Mouse (Mus musculus) heart, postnatal 36 days (tissue): ENCODE data around the gene Nmbr. TPM values are rescaled to one million over a fixed set of nuclear protein-coding genes. Genes with fewer than 3 reads are reported as not detected.

Source experiments
- DNase-seq, 2 experiments: peaks; one replicate each; pipeline ENCODE4 v3.0.0; 2021 to 2022
- intact Hi-C: fragments of 180-260 bp; cut with DNase I; formaldehyde crosslinking; loops from one replicate; pipeline ENCODE4 v1.15.1; 2025
- total RNA-seq, 2 experiments: library from RNA; stranded (reverse); gene quantifications; 2 replicates each; pipeline ENCODE4 v1.2.3; 2021

The Nmbr gene
- total RNA-seq = not detected

DNA sequence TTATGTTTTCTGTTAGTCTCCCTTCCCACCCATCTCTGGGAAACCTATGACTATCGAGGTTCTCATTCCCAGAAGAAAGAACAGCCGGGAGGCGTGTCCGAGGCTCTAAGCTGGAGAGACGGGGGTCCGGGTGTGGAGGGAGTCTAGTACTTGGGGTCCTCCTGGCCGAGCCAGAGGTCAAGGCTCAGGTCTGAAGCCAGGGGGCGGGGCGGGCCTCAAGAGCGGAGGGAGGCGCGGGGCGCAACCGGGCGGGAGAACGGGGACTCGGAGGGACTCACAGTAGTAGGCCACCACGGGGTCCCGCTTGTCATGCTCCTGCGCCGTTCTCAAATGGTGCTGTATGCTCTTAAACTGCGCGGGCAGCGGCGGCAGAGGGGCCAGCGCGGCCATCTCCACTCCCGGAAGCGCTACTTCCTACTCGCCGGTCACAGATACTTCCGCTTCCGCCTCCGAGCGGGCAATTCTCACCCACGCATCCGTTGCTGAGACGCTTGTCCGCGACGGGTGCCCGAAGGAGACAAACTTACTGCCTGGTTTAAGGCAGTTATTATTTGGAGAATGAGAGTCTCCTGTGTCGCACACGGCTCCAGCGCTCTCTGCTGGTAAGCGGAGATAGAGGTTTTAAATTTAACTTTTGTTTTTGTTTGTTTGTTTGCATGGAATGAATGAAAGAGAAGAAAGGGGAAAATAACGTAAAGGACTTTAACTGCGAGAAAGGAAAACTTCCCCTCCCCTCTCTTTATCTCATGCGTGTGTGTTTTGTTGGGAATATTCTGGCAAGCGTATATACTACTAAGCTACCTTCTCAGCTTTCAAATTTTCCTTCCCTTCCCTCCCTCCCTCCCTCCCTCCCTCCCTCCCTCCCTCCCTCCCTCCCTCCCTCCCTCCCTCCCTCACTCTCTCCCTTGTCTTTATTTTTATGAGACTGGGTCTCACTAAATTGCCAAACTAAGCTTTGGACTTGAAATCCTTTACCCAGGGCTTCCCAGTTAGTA lies at the start of gene Nmbr, which contains the start of gene Vta1:
Gene Nmbr (plus strand): TSS at position 520 of the 995 bp plus-strand sequence.
Gene Vta1 (minus strand): TSS at position 489 of the 995 bp plus-strand sequence.
- intact Hi-C loops = loop anchor here (1.0 kb wide), 2 partner anchors 253 to 301 kb away; no protein-coding TSS in a partner anchor

GRCm38 (mm10) chr10:14660875-14661274 lies 44.5 kb upstream of the Nmbr start:
- intact Hi-C loops = no loop called here
- no peak for DNase-seq

More for the DNA sequence above, at the start of gene Nmbr, which contains the start of gene Vta1:
- peak; percentile 97 to 99 for DNase-seq

DNA sequence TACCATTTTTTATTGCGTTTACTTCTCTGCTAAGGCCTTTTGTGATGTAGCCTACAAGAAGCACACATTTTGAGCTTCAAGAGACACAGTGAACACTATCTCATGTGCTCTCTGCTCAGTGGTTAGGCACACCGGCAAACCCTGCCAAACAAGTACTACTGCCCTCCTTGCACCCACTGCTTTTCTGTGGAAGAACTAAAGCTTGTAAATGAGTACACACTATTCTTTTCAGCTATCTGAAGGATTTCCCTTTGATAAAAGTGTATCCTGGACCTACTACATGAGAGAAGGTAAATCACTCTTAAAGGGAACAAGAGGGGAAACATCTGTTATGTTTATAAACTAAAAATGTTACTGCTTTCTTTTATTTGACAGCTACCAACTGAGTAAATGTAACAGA lies 39.2 kb upstream of the Nmbr start:
- DNase-seq = no peak
- intact Hi-C loops = no loop called here

- intact Hi-C loops = no loop called here
- no peak for DNase-seq
Measured at GRCm38 (mm10) chr10:14685663-14686062, 19.7 kb upstream of the Nmbr start.

GRCm38 (mm10) chr10:14688785-14689442 lies 16.5 kb upstream of the Nmbr start:
- no peak for DNase-seq
- intact Hi-C loops = no loop called here

- DNase-seq = no peak
- intact Hi-C loops = no loop called here
Measured at GRCm38 (mm10) chr10:14690349-14690748, 15.0 kb upstream of the Nmbr start.

DNA sequence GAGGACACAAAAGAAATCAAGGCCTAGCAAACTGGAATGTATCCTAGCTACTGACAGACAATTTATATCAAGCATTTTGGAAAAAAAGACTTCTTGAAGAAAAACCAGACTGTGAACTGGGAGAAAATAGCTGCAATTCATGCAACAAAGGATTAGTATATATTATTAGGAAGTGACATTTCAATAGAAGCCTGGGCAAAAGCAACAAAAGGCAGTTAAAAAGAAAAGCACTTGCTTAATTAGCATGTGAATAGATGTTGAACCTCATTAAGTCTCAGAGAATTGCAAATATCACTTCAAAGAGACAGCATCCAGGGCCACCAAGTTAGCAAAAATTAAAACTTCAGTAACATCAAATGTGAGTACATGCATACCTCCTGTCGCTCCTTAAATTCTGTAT lies 2.2 kb upstream of the Nmbr start:
- no peak for DNase-seq
- intact Hi-C loops = no loop called here

DNA sequence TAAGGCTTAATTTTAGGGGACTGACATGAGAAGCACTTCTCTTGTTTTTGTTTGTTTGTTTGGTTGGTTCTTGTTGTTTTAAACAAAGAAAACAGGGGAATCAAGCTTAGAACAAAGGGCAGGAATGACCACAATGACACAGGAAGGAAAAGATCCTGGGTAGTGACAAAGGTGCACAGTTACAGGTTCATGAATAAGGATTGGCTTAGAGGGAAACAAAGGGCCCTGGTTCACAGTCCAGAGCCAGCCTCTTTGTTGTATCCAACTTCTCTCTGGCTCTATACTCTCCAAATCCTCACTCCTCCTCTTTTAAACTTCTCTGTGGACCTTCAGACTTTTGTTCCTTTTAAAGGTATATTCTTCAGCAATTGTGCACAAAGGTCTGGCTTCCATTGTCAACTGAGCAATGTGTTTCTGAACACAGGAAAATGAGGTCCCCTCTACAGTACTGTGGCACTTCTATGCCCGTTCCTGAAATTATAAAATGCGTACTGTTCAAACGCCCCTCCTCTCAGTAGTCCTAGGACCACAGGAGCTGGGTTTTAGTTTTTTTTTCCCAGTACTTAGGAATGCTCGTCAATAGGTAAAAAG lies 1.5 kb upstream of the Nmbr start:
- intact Hi-C loops = no loop called here
- no peak for DNase-seq

- DNase-seq = no peak
- intact Hi-C loops = no loop called here
Measured at GRCm38 (mm10) chr10:14718114-14718513, 12.7 kb downstream of the Nmbr start, which contains the start of gene Gje1. TSS of gene Gje1 (minus strand) at chr10:14718214.

GRCm38 (mm10) chr10:14725671-14726070 lies 20.3 kb downstream of the Nmbr start:
- DNase-seq = no peak
- intact Hi-C loops = no loop called here

- peak; percentile 2 to 3 for DNase-seq
- intact Hi-C loops = loop anchor here (10.0 kb wide), 1 partner anchor 441 kb away; no protein-coding TSS in a partner anchor
Measured at GRCm38 (mm10) chr10:14734285-14734684, 28.9 kb downstream of the Nmbr start.

DNA sequence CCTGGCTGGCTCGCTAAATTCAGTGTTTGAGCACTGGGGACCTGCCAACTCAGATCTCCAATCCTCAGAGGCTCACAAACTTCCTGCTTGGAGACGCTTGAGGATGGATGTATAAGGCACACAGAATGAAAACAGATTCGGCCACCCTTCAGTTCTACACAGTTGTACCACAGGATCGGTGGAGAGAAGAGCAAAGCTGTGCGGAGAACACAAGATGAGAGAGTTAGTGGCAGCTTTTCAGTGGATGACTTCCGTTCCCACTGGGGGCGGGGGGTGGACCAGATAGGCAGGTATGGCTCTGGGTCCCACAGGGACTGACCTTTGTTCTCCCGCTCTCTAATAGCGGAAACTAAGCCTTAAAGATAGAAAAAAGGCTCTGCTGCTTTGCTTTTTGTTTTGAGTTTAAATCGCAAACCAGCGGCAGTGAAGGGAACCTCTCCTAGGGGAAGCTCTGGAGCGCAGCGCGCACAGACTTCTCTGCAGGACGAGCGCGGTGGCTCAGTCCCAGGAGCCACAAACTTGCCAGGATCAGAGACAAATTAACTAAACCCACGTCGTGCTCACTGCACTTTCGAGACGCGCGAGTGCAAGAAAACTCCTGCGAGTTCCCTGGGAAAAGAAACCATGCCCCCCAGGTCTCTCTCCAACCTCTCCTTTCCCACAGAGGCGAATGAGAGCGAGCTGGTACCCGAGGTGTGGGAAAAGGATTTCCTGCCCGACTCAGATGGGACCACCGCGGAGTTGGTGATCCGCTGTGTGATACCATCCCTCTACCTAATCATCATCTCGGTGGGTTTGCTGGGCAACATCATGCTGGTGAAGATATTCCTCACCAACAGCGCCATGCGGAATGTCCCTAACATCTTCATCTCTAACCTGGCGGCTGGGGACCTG lies 54.5 kb downstream of the Nmbr start:
- no peak for DNase-seq

GRCm38 (mm10) chr10:14760618-14761017 lies 55.2 kb downstream of the Nmbr start:
- intact Hi-C loops = no loop called here
- no peak for DNase-seq

More for the DNA sequence above, 54.5 kb downstream of the Nmbr start:
- intact Hi-C loops = no loop called here

DNA sequence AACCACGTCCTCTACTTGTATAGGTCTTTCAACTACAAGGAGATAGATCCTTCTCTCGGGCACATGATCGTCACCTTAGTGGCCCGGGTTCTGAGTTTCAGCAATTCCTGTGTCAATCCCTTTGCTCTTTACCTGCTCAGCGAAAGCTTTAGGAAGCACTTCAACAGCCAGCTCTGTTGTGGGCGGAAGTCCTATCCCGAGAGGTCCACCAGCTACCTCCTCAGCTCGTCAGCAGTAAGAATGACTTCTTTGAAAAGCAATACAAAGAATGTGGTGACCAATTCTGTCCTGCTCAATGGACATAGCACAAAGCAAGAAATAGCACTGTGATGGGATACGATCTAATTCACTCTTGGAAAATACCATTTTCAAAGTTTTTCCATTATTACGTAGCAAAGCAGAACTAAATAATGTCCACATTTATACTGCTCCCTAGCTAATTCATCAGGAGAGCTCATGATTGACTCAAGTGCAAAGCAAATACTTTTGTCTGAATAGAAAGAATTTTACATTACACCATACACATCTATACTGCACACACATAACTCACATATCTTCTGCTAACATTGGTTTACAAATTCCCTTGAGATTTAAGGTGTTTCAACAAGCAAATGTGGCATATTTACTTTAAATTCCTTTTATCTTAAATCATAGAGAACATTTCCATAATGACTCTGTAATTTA lies 65.0 kb downstream of the Nmbr start:
- DNase-seq = no peak
- intact Hi-C loops = no loop called here

DNA sequence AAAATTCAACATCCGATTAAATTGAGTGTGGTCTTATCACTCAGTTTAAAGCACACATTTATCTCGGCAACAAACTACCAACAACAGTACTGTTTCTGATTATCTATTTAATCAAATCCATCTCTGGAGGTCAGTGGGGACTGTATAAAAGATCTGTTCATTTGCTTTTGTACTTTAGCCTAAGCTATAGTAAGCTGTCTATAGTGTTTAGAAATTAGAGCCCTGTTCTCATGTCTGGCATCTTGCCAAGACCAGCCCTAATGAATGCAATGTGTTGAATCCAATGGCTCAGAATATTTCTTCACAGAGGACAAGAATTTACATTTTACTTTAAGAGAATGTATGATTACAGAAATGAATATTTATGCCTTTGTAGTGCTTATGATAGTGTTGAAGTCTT lies 69.1 kb downstream of the Nmbr start:
- intact Hi-C loops = no loop called here
- DNase-seq = no peak

GRCm38 (mm10) chr10:14789969-14790368 lies 84.6 kb downstream of the Nmbr start:
- intact Hi-C loops = no loop called here
- no peak for DNase-seq

- intact Hi-C loops = no loop called here
- no peak for DNase-seq
Measured at GRCm38 (mm10) chr10:14816970-14817369, 111.6 kb downstream of the Nmbr start.
